Comparison of ENCODE assay signal across 33 mouse cellular contexts in genomic region chr12:105406008-105406407, GRCm38 (mm10). TPM values are rescaled to one million over a fixed set of nuclear protein-coding genes. Genes with fewer than 3 reads are reported as not detected.
"Had no signal": no experiment of that assay in that cellular context is flagged by ENCODE, and none has a peak within 500 bp of the region (broad histone marks: within the 10 kb centered on the region; RNA-seq: fewer than 3 reads in every experiment).

No protein-coding gene starts in this region.

- DNase-seq: left cerebral cortex, postnatal 4 days; liver; liver, embryonic 13.5 days; liver, postnatal 0 days; lung, adult 18-20 months; lung, adult 2 months; lung, embryonic 14.5 days; lung, postnatal 10 days; lung, postnatal 14 days; lung, postnatal 36 days; lung, postnatal 4 days; midbrain, embryonic 14.5 days had no signal

- H3K4me2 ChIP-seq: limb, embryonic 12.5 days; limb, embryonic 13.5 days; limb, embryonic 15.5 days; liver, embryonic 11.5 days; liver, embryonic 12.5 days; liver, embryonic 13.5 days; liver, embryonic 15.5 days; lung, embryonic 14.5 days; lung, embryonic 15.5 days; midbrain, embryonic 12.5 days; midbrain, embryonic 13.5 days; neural tube, embryonic 12.5 days had no signal

- H3K4me1 ChIP-seq: limb, embryonic 10.5 days; limb, embryonic 12.5 days; limb, embryonic 13.5 days; limb, embryonic 15.5 days; liver, embryonic 12.5 days; liver, embryonic 13.5 days; liver, embryonic 15.5 days; lung, embryonic 15.5 days; megakaryocyte, embryonic 14.5 days; midbrain, embryonic 12.5 days; neural tube, embryonic 12.5 days had no signal

- H3K4me3 ChIP-seq: left cerebral cortex, adult 2 months; limb, embryonic 10.5 days; limb, embryonic 12.5 days; limb, embryonic 13.5 days; limb, embryonic 15.5 days; liver, embryonic 12.5 days; liver, embryonic 13.5 days; liver, embryonic 15.5 days; lung, embryonic 15.5 days; megakaryocyte, embryonic 14.5 days; midbrain, embryonic 10.5 days; midbrain, embryonic 12.5 days; midbrain, embryonic 13.5 days; myocyte; neural tube, embryonic 12.5 days had no signal

- ATAC-seq: liver, embryonic 12.5 days; liver, postnatal 0 days; lung, postnatal 0 days; midbrain, embryonic 13.5 days; midbrain, embryonic 16.5 days had no signal

- H3K36me3 ChIP-seq: limb, embryonic 10.5 days; limb, embryonic 12.5 days; limb, embryonic 13.5 days; limb, embryonic 15.5 days; liver, embryonic 12.5 days; liver, embryonic 13.5 days; liver, embryonic 15.5 days; lung, embryonic 15.5 days; midbrain, embryonic 10.5 days; midbrain, embryonic 12.5 days; midbrain, embryonic 13.5 days; neural tube, embryonic 12.5 days had no signal

- H3K9ac ChIP-seq: limb, embryonic 12.5 days; limb, embryonic 13.5 days; limb, embryonic 15.5 days; liver, embryonic 12.5 days; liver, embryonic 13.5 days; liver, embryonic 14.5 days; liver, embryonic 15.5 days; liver, postnatal 0 days; lung, embryonic 14.5 days; lung, embryonic 15.5 days; midbrain, embryonic 12.5 days; midbrain, embryonic 13.5 days; neural tube, embryonic 12.5 days had no signal

- H3K9me3 ChIP-seq: limb, embryonic 10.5 days; limb, embryonic 12.5 days; limb, embryonic 13.5 days; limb, embryonic 15.5 days; liver, embryonic 12.5 days; liver, embryonic 13.5 days; liver, embryonic 15.5 days; lung, embryonic 15.5 days; midbrain, embryonic 10.5 days; midbrain, embryonic 12.5 days; midbrain, embryonic 13.5 days; neural tube, embryonic 12.5 days had no signal

- H3K27ac ChIP-seq: left cerebral cortex, adult 2 months; limb, embryonic 10.5 days; limb, embryonic 12.5 days; limb, embryonic 13.5 days; limb, embryonic 15.5 days; liver, embryonic 12.5 days; liver, embryonic 13.5 days; liver, embryonic 14.5 days; liver, embryonic 15.5 days; lung, embryonic 15.5 days; macrophage; midbrain, embryonic 10.5 days; midbrain, embryonic 12.5 days; midbrain, embryonic 13.5 days; neural tube, embryonic 12.5 days had no signal

- H3K27me3 ChIP-seq: limb, embryonic 12.5 days; limb, embryonic 13.5 days; limb, embryonic 15.5 days; liver, embryonic 12.5 days; liver, embryonic 13.5 days; liver, embryonic 15.5 days; lung, embryonic 15.5 days; megakaryocyte, embryonic 14.5 days; midbrain, embryonic 12.5 days; midbrain, embryonic 13.5 days; neural tube, embryonic 12.5 days had no signal

RNA-seq across cellular contexts. Expression of gene D430019H16Rik, which starts 47.6 kb away (rescaled TPM):
- total RNA-seq: megakaryocyte, adult 5-6 weeks; megakaryocyte-erythroid progenitor cell, adult 5-6 weeks had no signal
- polyA plus RNA-seq: macrophage had no signal
